Mouse (Mus musculus) monocyte, adult 5-6 weeks (primary cell): Measurements from ENCODE around the gene Gm28079. TPM values are rescaled to one million over a fixed set of nuclear protein-coding genes. Genes with fewer than 3 reads are reported as not detected.
"Not testable (repeated sequence)": the region's sequence is repeated elsewhere in the genome, so short reads cannot be mapped to it uniquely, and the experiment has no call there.

Experiments
- ATAC-seq: fragments of 153-309, 156-312 bp; replicated peaks from 2 replicates; pipeline ENCODE4 v1.8.0; 2017; ENCODE audit warnings: mild to moderate bottlenecking; ENCODE audit not compliant: low TSS enrichment, insufficient number of reproducible peaks, severe bottlenecking, poor library complexity, low FRiP score
- total RNA-seq: library from RNA; stranded (forward); fragments of 200-1000, 200-491, 200-594 nt; gene quantifications from 3 replicates; pipeline ENCODE4 v1.2.3, GENCODE M21; 2017

Gm28079 gene
- total RNA-seq: not detected in 3 replicates

DNA sequence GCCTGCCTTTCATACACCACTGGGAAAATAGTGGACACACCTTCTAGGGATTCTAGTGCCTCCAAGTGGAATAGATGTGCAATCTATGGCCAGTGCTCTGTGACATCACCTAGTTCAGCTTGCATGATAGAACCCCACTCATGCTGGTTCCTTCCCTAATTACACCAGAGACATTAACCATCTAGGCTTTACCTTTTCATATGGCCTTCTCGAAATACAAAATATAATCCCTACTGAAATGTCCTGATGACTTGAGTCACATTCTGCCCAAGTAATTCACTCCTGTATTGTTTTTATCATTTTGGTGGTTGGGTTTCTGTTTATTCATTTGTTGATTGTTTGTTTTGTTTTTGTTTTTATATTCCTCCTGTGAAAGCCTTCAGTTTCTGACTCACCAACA lies at the start of gene Gm28079:
Gene Gm28079, minus strand, starts transcription at position 101 of the 400 bp plus-strand sequence.
- ATAC-seq: not testable (repeated sequence)
